Mouse (Mus musculus): Measurements from ENCODE around the gene Mex3d. TPM values are rescaled to one million over a fixed set of nuclear protein-coding genes. Genes with fewer than 3 reads are reported as not detected.
A peak's percentile ranks its signal among the peaks of the same experiment; 100 is the strongest.

The Mex3d gene
- polyA plus RNA-seq, 1 experiment from 2014 or later, result 1.9 TPM

DNA sequence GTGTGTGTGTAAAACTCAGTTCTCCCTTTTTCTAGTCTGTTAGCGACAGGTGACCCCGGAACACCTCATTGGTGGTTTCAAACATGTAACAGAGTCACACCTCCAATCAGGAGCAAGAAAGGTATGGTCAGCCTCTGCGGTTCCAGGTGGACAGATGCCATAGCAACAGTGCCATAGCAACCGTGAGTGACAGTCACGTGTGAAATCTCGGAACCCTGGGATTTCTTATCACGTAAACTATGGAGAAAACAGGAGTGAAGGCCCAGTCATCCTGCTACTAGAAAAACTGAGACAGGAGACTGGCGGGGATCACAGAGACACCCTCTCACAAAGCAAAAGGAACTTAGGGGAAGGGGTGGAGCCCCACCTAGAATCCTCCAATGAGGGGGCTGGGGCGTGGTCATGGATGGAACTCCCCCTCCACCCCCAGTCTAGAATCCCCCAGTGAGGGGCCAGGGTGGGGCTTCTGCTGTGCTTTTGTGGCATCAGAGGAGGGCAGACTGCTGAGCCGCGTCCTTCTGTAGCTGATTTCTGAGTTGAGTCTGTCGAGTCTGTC lies 16.0 kb downstream of the Mex3d start:
- peak overlapping the region; percentile 21 for H3K4me3 ChIP-seq (ENCODE audit: low read length)
- no peak overlapping the region for H3K27ac ChIP-seq (ENCODE audit: low read length)
- ATAC-seq, result peak; percentile 55
- H3K27me3 ChIP-seq (replicated peaks; ENCODE audit: control insufficient read depth, insufficient read depth, low read length), result no peaks in the 10 kb centered on the region
- H3K4me1 ChIP-seq (ENCODE audit: control insufficient read depth, insufficient read depth, low read length), result peaks cover 4% of the 10 kb centered on the region; the same call in 1 of the 2 replicates
- H3K36me3 ChIP-seq (ENCODE audit: control insufficient read depth, insufficient read depth, low read length), result no peaks in the 10 kb centered on the region
- peak overlapping the region; percentile 36; the same call in 1 of the 2 replicates for H3K9ac ChIP-seq (ENCODE audit: low read depth, low read length)
- H3K9me3 ChIP-seq (ENCODE audit: control insufficient read depth, low read length), result no peaks in the 10 kb centered on the region
- WGBS, result 7% methylated on average over 12 of the region's 12 CpGs
- H3K4me2 ChIP-seq (ENCODE audit: low read depth, low read length), result peak overlapping the region; percentile 36; the same call in 1 of the 2 replicates

DNA sequence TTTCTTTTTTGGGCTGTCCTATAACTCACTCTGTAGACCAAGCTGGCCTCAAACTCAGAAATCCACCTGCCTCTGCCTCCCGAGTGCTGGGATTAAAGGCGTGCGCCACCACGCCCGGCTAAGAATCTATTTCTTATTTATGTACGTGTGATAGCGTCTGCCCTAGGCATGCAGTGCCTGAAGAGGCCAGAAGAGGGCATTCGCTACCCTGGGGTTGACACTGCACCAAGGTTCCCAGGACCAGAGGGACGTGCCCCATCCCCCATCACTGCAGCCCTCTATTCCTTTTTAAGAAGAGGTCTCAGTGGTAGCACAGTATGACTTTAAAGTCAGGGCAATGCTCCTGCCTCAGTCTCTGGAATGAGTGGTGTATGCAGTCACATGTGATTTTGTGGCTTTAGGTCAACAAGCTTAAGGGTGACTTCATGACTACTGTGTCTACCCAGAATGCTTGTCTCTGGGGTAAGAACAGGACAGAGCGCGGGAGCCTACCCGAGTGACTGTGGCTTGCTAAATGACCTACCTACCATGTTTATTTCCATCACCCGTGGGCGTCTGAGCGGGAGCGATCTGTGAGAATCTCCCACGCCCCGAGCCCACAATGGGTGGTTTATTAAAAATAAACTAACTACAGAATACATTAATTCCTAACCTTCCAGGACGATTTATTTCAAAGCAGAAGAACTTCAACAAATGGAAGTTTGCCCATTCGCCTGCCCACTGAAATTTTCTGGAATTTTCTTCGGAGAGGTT lies 17.3 kb downstream of the Mex3d start:
- Histone ChIP-seq H3K4me3 (ENCODE audit: low read length) (no peak overlapping the region), H3K9me3 (ENCODE audit: control insufficient read depth, low read length) (no peaks in the 10 kb centered on the region), H3K4me1 (ENCODE audit: control insufficient read depth, insufficient read depth, low read length) (peaks cover 4% of the 10 kb centered on the region; the same call in 1 of the 2 replicates), H3K4me2 (ENCODE audit: low read depth, low read length) (no peak overlapping the region), H3K36me3 (ENCODE audit: control insufficient read depth, insufficient read depth, low read length) (no peaks in the 10 kb centered on the region), H3K27me3 (replicated peaks; ENCODE audit: control insufficient read depth, insufficient read depth, low read length) (no peaks in the 10 kb centered on the region), H3K27ac (ENCODE audit: low read length) (no peak overlapping the region), H3K9ac (ENCODE audit: low read depth, low read length) (no peak overlapping the region)
- ATAC-seq, result no peak
- WGBS, result 77% methylated on average over 21 of the region's 21 CpGs

DNA sequence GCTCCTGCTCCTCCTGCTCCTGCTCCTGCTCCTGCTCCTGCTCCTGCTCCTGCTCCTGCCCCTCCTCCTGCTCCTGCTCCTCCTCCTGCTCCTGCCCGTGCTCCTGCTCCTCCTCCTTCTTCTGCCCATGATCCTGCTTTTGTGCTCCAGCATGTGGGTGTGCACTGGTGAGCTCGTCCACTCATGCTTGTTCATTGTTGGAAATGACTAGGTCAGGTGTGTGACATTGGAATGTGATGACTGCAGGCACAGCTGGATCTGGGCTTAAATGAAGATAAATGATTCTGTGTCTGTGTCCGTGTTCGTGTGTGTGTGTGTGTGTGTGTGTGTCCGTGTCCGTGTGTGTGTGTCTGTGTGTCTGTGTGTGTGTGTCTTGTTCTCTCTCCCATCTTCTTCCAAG lies 19.1 kb downstream of the Mex3d start:
- Histone ChIP-seq H3K36me3 (ENCODE audit: control insufficient read depth, insufficient read depth, low read length) (no peaks in the 10 kb centered on the region), H3K27me3 (replicated peaks; ENCODE audit: control insufficient read depth, insufficient read depth, low read length) (0 out of 2 replicates have a peak, but pooled peaks cover 4% of the 10 kb centered on the region), H3K9me3 (ENCODE audit: control insufficient read depth, low read length) (no peaks in the 10 kb centered on the region), H3K4me2 (ENCODE audit: low read depth, low read length) (no peak overlapping the region), H3K9ac (ENCODE audit: low read depth, low read length) (no peak overlapping the region), H3K4me1 (ENCODE audit: control insufficient read depth, insufficient read depth, low read length) (peaks cover 4% of the 10 kb centered on the region; the same call in 1 of the 2 replicates), H3K27ac (ENCODE audit: low read length) (no peak overlapping the region), H3K4me3 (ENCODE audit: low read length) (no peak overlapping the region)
- no peak for ATAC-seq
- WGBS, result 89% methylated on average over 6 of the region's 6 CpGs

DNA sequence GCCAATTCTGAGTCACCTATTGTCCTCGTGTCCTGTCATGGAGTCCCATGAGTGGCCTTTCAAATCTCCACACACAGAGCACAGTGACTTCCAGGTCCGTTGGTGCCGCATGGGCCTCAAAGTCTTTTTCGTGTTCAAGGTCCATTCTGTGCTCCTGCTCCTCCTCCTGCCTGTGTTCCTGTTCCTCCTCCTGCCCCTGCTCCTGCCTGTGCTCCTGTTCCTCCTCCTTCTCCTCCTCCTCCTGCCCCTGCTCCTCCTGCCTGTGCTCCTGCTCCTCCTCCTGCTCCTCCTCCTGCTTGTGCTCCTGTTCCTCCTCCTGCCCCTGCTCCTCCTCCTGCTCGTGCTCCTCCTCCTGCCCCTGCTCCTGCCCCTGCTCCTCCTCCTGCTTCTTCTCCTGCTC lies 19.5 kb downstream of the Mex3d start:
- Histone ChIP-seq H3K27ac (ENCODE audit: low read length) (no peak overlapping the region), H3K27me3 (replicated peaks; ENCODE audit: control insufficient read depth, insufficient read depth, low read length) (0 out of 2 replicates have a peak, but pooled peaks cover 4% of the 10 kb centered on the region), H3K36me3 (ENCODE audit: control insufficient read depth, insufficient read depth, low read length) (no peaks in the 10 kb centered on the region), H3K4me2 (ENCODE audit: low read depth, low read length) (no peak overlapping the region), H3K9me3 (ENCODE audit: control insufficient read depth, low read length) (no peaks in the 10 kb centered on the region), H3K9ac (ENCODE audit: low read depth, low read length) (no peak overlapping the region), H3K4me3 (ENCODE audit: low read length) (no peak overlapping the region), H3K4me1 (ENCODE audit: control insufficient read depth, insufficient read depth, low read length) (peaks cover 4% of the 10 kb centered on the region; the same call in 1 of the 2 replicates)
- WGBS, result 51% methylated on average over 5 of the region's 5 CpGs
- 0 out of 2 replicates have a peak, but pooled peaks have one; percentile 29 for ATAC-seq

DNA sequence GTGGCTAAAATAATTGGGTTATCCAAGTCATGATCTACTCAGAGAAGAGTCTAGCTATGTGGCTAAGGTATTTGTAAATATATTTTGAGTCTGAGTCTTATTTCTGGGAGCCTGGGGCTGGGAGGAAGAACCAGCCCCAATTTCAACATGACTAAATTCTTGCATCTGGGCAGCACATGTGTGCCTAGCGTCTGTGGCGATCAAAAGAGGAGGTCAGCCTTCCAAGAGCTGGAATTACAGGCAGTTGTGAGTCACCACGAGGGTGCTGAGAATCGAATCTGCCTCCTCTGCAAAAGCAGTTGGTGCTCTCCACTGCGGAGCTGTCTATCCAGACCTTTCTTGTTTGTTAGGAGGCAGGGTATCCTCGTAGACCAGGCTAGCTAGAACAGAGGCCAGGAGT lies 21.7 kb downstream of the Mex3d start:
- WGBS, result 65% methylated on average over 6 of the region's 6 CpGs
- Histone ChIP-seq H3K27me3 (replicated peaks; ENCODE audit: control insufficient read depth, insufficient read depth, low read length) (0 out of 2 replicates have a peak, but pooled peaks cover 4% of the 10 kb centered on the region), H3K9ac (ENCODE audit: low read depth, low read length) (no peak overlapping the region), H3K4me2 (ENCODE audit: low read depth, low read length) (no peak overlapping the region), H3K4me1 (ENCODE audit: control insufficient read depth, insufficient read depth, low read length) (no peaks in the 10 kb centered on the region), H3K36me3 (ENCODE audit: control insufficient read depth, insufficient read depth, low read length) (no peaks in the 10 kb centered on the region), H3K9me3 (ENCODE audit: control insufficient read depth, low read length) (no peaks in the 10 kb centered on the region), H3K27ac (ENCODE audit: low read length) (no peak overlapping the region), H3K4me3 (ENCODE audit: low read length) (no peak overlapping the region)
- ATAC-seq, result no peak

DNA sequence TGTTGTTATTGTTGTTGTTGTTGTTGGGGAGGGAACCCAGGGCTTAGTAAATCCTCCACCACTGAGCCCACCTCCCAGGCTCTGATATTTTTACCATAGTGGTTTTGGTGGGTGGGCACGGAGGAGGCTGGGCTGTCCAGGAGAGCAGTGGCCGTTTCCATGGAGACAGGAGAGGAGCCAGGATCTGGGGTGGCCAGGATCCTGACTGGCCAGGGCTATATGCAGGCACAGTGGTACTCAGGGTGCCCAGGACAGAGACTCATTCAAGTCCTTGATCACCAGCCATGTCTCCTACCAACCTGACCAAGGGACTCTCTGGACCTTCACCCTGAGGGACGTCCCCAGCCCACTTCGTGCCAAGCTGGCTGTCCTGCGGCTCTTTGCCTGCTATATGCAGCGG lies 23.7 kb downstream of the Mex3d start:
- Histone ChIP-seq H3K4me3 (ENCODE audit: low read length) (no peak overlapping the region), H3K36me3 (ENCODE audit: control insufficient read depth, insufficient read depth, low read length) (no peaks in the 10 kb centered on the region), H3K4me2 (ENCODE audit: low read depth, low read length) (no peak overlapping the region), H3K4me1 (ENCODE audit: control insufficient read depth, insufficient read depth, low read length) (no peaks in the 10 kb centered on the region), H3K27me3 (replicated peaks; ENCODE audit: control insufficient read depth, insufficient read depth, low read length) (peaks cover 7% of the 10 kb centered on the region; the same call in 1 of the 2 replicates), H3K9me3 (ENCODE audit: control insufficient read depth, low read length) (no peaks in the 10 kb centered on the region), H3K27ac (ENCODE audit: low read length) (no peak overlapping the region), H3K9ac (ENCODE audit: low read depth, low read length) (no peak overlapping the region)
- ATAC-seq, result no peak
- WGBS, result 47% methylated on average over 6 of the region's 6 CpGs

DNA sequence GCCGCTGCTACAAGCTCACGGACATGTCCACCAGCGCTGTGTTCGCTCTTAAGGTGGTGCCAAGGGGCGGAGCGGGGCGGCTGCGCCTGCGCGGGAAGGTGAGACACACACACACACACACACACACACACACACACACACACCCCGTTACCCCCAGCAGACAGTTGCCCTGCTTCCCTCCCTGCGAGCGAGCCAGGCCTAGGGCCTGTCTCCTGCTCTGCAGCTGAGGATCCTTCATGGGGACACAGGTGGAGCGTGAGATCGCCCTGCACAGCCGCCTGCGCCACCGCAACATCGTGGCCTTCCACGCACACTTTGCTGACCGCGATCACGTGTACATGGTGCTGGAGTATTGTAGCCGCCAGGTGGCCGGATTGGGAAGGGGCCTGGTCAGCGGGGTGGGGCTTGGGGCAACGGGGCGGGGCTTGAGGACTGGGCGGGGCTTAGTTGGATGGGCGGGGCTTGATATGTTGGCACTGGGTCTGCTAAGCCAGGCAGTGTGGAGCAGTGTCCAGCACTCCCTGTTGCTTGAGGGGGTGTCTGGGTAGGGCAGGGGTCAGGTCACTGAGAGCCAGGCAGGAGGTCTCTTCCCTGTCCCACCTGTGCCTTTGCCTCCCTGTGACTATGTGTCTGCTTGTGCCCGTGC lies 29.3 kb downstream of the Mex3d start:
- peak; percentile 41 for ATAC-seq
- Histone ChIP-seq H3K4me2 (ENCODE audit: low read depth, low read length) (peak overlapping the region; percentile 64), H3K4me1 (ENCODE audit: control insufficient read depth, insufficient read depth, low read length) (peaks cover 14% of the 10 kb centered on the region), H3K9me3 (ENCODE audit: control insufficient read depth, low read length) (no peaks in the 10 kb centered on the region), H3K27me3 (replicated peaks; ENCODE audit: control insufficient read depth, insufficient read depth, low read length) (peaks cover 41% of the 10 kb centered on the region), H3K36me3 (ENCODE audit: control insufficient read depth, insufficient read depth, low read length) (no peaks in the 10 kb centered on the region), H3K27ac (ENCODE audit: low read length) (no peak overlapping the region), H3K4me3 (ENCODE audit: low read length) (peak overlapping the region; percentile 37), H3K9ac (ENCODE audit: low read depth, low read length) (peak overlapping the region; percentile 58)
- WGBS, result 6% methylated on average over 31 of the region's 31 CpGs

DNA sequence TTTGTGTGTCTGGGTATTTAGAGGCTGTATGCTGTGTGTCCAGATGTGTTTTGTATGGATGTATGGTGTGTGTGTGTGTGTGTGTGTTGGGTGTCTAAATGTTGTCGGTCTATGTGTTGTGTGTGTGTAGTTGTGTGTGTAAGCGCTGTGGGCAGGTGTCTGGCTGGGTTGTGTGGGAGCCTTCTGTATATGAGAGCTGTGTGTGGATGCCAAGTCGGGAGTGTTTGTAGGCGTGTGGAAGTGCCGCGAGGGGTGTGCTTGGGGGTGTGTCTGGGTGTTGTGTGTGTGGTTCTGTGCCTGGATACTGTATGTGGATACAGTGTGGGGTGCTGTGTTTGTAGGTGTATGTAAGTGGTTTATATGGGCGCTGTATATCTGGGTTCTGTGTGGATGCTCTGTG lies 30.1 kb downstream of the Mex3d start:
- Histone ChIP-seq H3K4me3 (ENCODE audit: low read length) (no peak overlapping the region), H3K4me2 (ENCODE audit: low read depth, low read length) (peak overlapping the region; percentile 64; the same call in 1 of the 2 replicates)
- 32% methylated on average over 7 of the region's 7 CpGs for WGBS

DNA sequence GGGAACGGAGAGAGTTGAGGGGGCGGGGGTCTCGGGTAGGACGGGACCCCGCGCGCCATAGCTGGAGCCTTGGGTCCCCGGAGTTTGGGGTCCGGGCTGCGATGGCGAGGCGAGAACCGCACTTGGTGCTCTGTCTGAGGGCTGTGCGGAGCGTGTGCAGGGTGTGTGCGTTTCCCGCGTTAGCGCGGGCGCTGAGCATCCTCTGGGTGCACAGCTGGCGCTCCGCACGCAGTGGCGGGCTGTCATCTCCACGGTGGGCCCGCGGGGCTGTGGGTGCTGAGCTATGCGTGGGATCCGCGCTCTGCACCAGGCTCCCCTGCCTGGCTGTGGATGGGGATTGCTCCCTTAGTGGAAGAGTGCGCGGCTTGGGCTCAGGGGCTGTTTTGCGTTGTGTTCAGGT lies 30.7 kb downstream of the Mex3d start:
- 1% methylated on average over 34 of the region's 34 CpGs for WGBS
- Histone ChIP-seq H3K4me3 (ENCODE audit: low read length) (peak overlapping the region; percentile 38), H3K27me3 (replicated peaks; ENCODE audit: control insufficient read depth, insufficient read depth, low read length) (peaks cover 41% of the 10 kb centered on the region), H3K4me1 (ENCODE audit: control insufficient read depth, insufficient read depth, low read length) (peaks cover 14% of the 10 kb centered on the region), H3K36me3 (ENCODE audit: control insufficient read depth, insufficient read depth, low read length) (no peaks in the 10 kb centered on the region), H3K9ac (ENCODE audit: low read depth, low read length) (peak overlapping the region; percentile 24; the same call in 1 of the 2 replicates), H3K9me3 (ENCODE audit: control insufficient read depth, low read length) (no peaks in the 10 kb centered on the region), H3K27ac (ENCODE audit: low read length) (no peak overlapping the region), H3K4me2 (ENCODE audit: low read depth, low read length) (peak overlapping the region; percentile 48)
- ATAC-seq, result no peak

More for the DNA sequence above, 30.1 kb downstream of the Mex3d start:
- Histone ChIP-seq H3K9me3 (ENCODE audit: control insufficient read depth, low read length) (no peaks in the 10 kb centered on the region), H3K9ac (ENCODE audit: low read depth, low read length) (no peak overlapping the region), H3K27me3 (replicated peaks; ENCODE audit: control insufficient read depth, insufficient read depth, low read length) (peaks cover 41% of the 10 kb centered on the region), H3K27ac (ENCODE audit: low read length) (no peak overlapping the region), H3K36me3 (ENCODE audit: control insufficient read depth, insufficient read depth, low read length) (no peaks in the 10 kb centered on the region), H3K4me1 (ENCODE audit: control insufficient read depth, insufficient read depth, low read length) (peaks cover 14% of the 10 kb centered on the region)
- peak; percentile 16; the same call in 1 of the 2 replicates for ATAC-seq

Data from intestine, embryonic 16.5 days (tissue).